Mouse (Mus musculus) forebrain, embryonic 13.5 days (tissue): ENCODE measurements around the gene Gm20716. TPM values are rescaled to one million over a fixed set of nuclear protein-coding genes. Genes with fewer than 3 reads are reported as not detected.

Experiments used
- ATAC-seq: fragments of 200-750 bp; cut with Nextera tagmentation; 2 replicates; pipeline ENCODE4 v1.8.0; 2017
- H3K27ac ChIP-seq: fragments of 300-500 bp; sonication (generic); 2 replicates; pipeline ENCODE4 v1.5.1; 2015; ENCODE audit warnings: inconsistent platforms, mild to moderate bottlenecking, moderate library complexity
- H3K27me3 ChIP-seq: fragments of 300-500 bp; sonication (generic); 2 replicates; pipeline ENCODE4 v1.6.1; 2015; ENCODE audit warnings: mild to moderate bottlenecking, inconsistent platforms
- H3K36me3 ChIP-seq: fragments of 300-500 bp; sonication (generic); 2 replicates; pipeline ENCODE4 v1.6.1; 2015; ENCODE audit warnings: mild to moderate bottlenecking, inconsistent platforms; ENCODE audit not compliant: poor library complexity, severe bottlenecking
- H3K4me1 ChIP-seq: fragments of 300-500 bp; sonication (generic); 2 replicates; pipeline ENCODE4 v1.6.1; 2015; ENCODE audit warnings: inconsistent platforms
- H3K4me2 ChIP-seq: fragments of 300-500 bp; sonication (generic); 2 replicates; pipeline ENCODE4 v1.6.1; 2015; ENCODE audit warnings: inconsistent platforms, mild to moderate bottlenecking, moderate library complexity
- H3K4me3 ChIP-seq: fragments of 300-500 bp; sonication (generic); 2 replicates; pipeline ENCODE4 v1.5.1; 2015; ENCODE audit warnings: mild to moderate bottlenecking, inconsistent platforms
- H3K9ac ChIP-seq: fragments of 300-500 bp; sonication (generic); 2 replicates; pipeline ENCODE4 v1.6.1; 2015; ENCODE audit warnings: mild to moderate bottlenecking, inconsistent platforms
- H3K9me3 ChIP-seq: fragments of 300-500 bp; sonication (generic); replicated peaks from 2 replicates; pipeline ENCODE4 v1.6.1; 2016; ENCODE audit warnings: inconsistent platforms
- WGBS: fragments of 180-500 bp; shearing (Covaris S2); methylation state at CpG from one replicate; pipeline ENCODE4 v1.1.7; 2015; 5-methylcytosine and 5-hydroxymethylcytosine counted together
- polyA plus RNA-seq: library from polyadenylated mRNA; unstranded; fragments of >200 nt; fragmentation: Nextera tagmentation; extraction: Ambion mirVana; gene quantifications from 2 replicates; pipeline ENCODE4 v1.2.1, GENCODE M21; 2015

Gene Gm20716
- 26.9 and 32.7 TPM in 2 replicates for polyA plus RNA-seq

DNA sequence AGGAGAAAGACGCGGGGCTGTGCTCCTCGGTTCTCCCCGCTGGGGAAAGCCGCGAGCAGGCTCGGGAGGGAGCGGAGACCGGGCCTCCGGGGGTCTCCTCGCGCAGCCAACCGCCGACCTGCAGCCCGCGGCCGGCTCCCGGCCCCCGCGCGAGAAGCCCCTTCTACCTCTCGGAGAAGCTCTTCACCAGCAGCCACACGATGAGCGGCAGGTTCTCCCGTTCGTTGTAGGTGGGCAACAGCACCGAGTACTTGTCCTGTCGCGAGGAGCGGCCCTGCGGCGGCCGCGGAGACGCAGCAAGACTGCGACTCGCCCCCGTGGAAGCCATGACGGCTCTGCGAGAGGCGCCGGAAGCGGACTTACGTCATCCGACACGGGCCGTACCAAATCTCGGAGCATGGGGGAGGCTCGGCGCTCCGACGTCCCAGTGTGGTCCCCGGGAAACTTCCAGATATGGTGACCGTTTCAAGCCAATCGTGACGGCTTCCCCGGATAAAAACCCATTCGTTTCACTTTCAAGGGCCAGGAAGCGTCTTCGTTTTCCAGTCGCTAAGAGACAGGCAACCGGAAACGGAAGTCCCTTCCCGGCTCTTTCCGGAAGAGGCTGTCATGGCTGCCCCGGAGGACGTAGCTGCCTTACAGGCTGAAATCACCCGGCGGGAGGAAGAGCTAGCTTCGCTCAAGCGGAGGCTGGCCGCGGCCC lies at the start of gene Gm20716, which contains the start of the genes Dpm1 and Mocs3:
TSS of gene Gm20716 (minus strand) at position 339 of the 703 bp plus-strand sequence.
TSS of gene Dpm1 (minus strand) at position 566 of the 703 bp plus-strand sequence.
TSS of gene Mocs3 (plus strand) at position 597 of the 703 bp plus-strand sequence.
- ATAC-seq = peak; percentile 91
- WGBS = under 1% methylated on average over 73 of the region's 73 CpGs
- H3K27ac ChIP-seq = peak within 1 kb of the TSS; percentile 90

DNA sequence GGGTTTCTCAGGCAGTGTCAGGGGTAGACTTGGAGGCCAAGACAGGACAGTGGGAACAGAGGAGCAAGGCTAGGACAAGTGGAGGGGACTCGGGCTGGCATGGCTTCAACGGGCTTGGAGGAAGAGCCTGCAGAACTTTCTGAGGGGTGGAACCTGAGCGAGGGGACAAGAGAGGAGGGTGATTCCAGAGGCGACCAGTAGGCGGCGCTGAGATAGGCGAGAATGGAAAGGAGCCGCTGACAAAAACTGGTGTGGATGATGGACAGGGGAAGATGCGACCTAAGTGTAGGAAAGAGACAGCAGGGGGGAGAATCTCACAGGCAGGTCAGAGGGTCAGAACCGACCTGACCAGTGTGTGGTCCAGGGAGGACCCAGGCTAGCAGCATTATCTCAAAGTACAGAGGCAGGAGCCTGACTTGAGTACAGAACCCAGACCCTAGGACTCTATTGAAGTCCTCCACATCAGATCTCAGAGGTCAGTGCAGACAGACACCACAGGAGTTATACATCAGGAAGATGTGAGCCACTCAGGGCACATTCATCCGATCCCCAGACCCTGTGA lies 44.3 kb upstream of the Gm20716 start:
- Histone ChIP-seq H3K27ac (no peak overlapping the region), H3K9ac (no peak overlapping the region), H3K4me1 (peaks cover 15% of the 10 kb centered on the region), H3K4me3 (no peak overlapping the region), H3K36me3 (no peaks in the 10 kb centered on the region), H3K9me3 (no peaks in the 10 kb centered on the region), H3K4me2 (no peak overlapping the region), H3K27me3 (peaks cover 36% of the 10 kb centered on the region)
- 15% methylated on average over 11 of the region's 11 CpGs for WGBS
- ATAC-seq = no peak

More for the DNA sequence above, at the start of gene Gm20716, which contains the start of the genes Dpm1 and Mocs3:
- Histone ChIP-seq H3K9me3 (no peaks in the 10 kb centered on the region), H3K27me3 (no peaks in the 10 kb centered on the region), H3K9ac (peak within 1 kb of the TSS; percentile 86), H3K4me1 (peaks cover 37% of the 10 kb centered on the region), H3K36me3 (peaks cover 36% of the 10 kb centered on the region), H3K4me2 (peak within 1 kb of the TSS; percentile 100), H3K4me3 (peak within 1 kb of the TSS; percentile 94)

DNA sequence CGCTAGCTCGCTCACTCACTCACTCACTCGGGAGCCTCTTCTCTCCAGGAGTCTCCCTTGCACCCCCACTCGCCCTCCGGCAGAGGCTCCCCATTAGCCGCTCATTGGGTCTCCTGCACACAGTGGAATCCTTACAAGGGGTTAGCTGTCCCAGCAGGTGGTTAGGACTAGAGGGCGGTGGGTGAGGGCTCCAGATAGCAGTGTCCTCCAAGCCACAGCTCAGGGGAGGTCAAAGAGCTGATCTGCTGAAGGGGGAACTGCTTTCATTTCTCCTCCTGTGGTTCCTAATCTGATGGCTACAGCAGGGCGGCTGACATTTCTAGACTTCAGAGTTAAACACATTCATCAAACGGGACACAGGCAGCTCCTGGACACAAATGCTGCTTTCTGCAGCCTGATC lies 43.2 kb upstream of the Gm20716 start:
- Histone ChIP-seq H3K4me1 (peaks cover 15% of the 10 kb centered on the region), H3K4me2 (no peak overlapping the region), H3K27me3 (peaks cover 27% of the 10 kb centered on the region), H3K9ac (no peak overlapping the region), H3K36me3 (0 out of 2 replicates have a peak, but pooled peaks cover 3% of the 10 kb centered on the region), H3K9me3 (no peaks in the 10 kb centered on the region), H3K4me3 (no peak overlapping the region), H3K27ac (no peak overlapping the region)
- ATAC-seq = no peak
- 47% methylated on average over 9 of the region's 9 CpGs for WGBS

DNA sequence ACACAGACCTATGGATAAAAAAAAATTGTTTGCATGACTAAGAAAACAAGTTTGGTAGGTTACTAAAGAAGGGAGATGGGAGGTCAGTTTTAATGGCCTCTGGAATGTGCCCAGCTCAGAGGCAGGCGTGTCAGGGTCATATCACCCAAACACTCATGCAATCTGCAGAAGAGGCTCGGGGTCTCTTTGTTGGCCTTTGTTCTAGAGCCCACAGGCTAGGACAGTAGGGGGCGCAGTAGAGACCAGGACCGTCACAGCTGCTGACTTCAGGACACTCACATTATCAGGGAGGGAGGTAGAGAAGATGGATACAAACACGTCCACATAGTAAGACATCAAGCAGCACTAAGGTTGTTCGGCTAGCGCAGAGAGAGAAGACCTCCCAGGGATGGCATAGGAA lies 37.9 kb upstream of the Gm20716 start:
- Histone ChIP-seq H3K9ac (no peak overlapping the region), H3K4me1 (no peaks in the 10 kb centered on the region), H3K4me2 (no peak overlapping the region), H3K9me3 (no peaks in the 10 kb centered on the region), H3K36me3 (0 out of 2 replicates have a peak, but pooled peaks cover 3% of the 10 kb centered on the region), H3K27ac (no peak overlapping the region), H3K27me3 (no peaks in the 10 kb centered on the region), H3K4me3 (no peak overlapping the region)
- WGBS = 49% methylated on average over 7 of the region's 7 CpGs
- ATAC-seq = no peak

DNA sequence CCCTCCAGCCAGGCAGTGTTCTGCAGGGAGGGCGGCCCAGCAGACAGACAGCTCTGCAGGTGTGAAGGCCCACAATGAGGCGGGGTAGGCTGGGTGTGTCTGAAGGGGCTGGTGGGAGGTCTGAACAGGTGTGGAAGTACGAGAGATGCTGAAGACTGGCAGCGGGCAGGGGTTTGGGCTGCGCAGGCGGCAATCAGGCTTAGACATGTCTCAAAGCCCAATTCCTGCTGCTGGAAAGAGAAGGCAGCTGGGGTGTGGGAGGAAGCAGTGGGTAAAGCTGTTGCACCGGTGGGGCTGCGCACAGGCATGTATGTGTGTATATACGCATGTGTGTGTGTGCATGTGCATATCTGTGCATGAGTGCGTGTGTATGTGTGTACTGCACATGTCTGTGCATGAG lies 30.7 kb upstream of the Gm20716 start:
- no peak overlapping the region for H3K4me3 ChIP-seq
- no peaks in the 10 kb centered on the region for H3K4me1 ChIP-seq
- H3K27ac ChIP-seq = no peak overlapping the region
- no peak for ATAC-seq
- H3K27me3 ChIP-seq = no peaks in the 10 kb centered on the region
- no peak overlapping the region for H3K4me2 ChIP-seq
- no peak overlapping the region for H3K9ac ChIP-seq
- 88% methylated on average over 10 of the region's 10 CpGs for WGBS
- peaks cover 3% of the 10 kb centered on the region; the same call in 1 of the 2 replicates for H3K36me3 ChIP-seq
- H3K9me3 ChIP-seq = no peaks in the 10 kb centered on the region

DNA sequence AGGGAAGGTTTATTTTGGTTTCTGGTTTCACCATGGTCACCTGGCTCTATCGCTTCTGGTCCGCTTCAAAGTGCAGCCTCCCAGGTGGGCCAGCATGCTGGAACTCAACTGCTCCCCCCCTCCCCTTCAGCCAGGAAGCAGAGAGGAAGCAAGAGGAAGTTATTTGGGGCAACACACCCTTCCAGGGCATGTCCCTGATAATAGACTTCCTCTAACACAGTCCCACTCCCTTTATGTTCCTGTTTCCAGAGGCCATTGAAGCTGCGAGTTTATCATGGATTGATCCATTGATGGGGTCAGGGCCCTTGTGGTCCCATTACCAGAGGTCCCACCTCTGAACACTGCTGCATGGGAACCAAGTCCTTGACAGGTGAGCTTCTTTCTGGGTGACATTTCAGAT lies 30.0 kb upstream of the Gm20716 start:
- H3K9me3 ChIP-seq = no peaks in the 10 kb centered on the region
- H3K27me3 ChIP-seq = no peaks in the 10 kb centered on the region
- no peak overlapping the region for H3K4me2 ChIP-seq
- no peak overlapping the region for H3K9ac ChIP-seq
- peaks cover 3% of the 10 kb centered on the region; the same call in 1 of the 2 replicates for H3K36me3 ChIP-seq
- H3K4me1 ChIP-seq = no peaks in the 10 kb centered on the region
- WGBS = 90% methylated on average over 3 of the region's 3 CpGs
- no peak for ATAC-seq
- no peak overlapping the region for H3K4me3 ChIP-seq
- no peak overlapping the region for H3K27ac ChIP-seq

DNA sequence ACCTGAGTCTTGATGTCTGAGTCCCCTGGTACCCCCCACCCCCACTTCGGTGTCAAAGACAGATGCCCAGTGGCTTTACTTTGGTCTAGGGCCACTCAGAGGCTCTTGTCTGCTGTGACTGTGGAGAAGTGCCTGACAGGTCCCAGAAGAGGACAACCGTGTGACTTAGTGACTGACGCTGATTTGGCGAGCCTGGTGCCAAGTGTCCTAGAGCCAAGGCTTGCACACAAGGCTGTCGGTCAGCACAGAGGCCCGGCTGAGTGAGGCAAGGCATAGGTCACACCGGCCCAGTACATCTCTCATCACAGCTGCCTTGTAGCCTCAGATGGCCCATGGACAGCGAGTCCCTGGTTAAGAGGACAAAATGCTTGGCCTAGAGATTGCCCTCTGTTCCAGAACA lies 28.9 kb upstream of the Gm20716 start:
- WGBS = 92% methylated on average over 8 of the region's 8 CpGs
- Histone ChIP-seq H3K4me1 (0 out of 2 replicates have a peak, but pooled peaks cover 7% of the 10 kb centered on the region), H3K27me3 (no peaks in the 10 kb centered on the region), H3K4me3 (no peak overlapping the region), H3K9ac (no peak overlapping the region), H3K9me3 (no peaks in the 10 kb centered on the region), H3K4me2 (no peak overlapping the region), H3K36me3 (peaks cover 3% of the 10 kb centered on the region; the same call in 1 of the 2 replicates), H3K27ac (no peak overlapping the region)
- ATAC-seq = no peak

DNA sequence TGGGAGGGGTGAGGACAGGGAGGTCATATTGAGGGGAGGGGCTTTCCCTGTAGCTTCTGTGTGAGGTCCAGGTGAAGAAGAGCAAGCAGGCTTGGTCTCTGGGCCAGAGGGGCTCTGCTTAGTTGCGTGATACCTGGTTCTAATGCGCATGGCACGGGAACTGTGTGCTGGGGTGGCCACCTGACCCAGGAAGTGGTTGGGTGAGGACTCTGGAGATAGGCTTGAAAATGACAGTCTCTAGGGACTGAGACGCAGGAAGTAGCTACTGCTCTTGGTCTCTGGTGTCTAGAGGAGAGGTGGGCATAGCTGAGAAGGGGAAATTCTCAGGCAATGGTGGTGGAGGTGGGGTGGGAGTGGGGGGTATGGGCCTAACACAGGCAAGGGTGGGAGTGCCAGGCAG lies 27.0 kb upstream of the Gm20716 start:
- Histone ChIP-seq H3K4me2 (no peak overlapping the region), H3K36me3 (peaks cover 3% of the 10 kb centered on the region; the same call in 1 of the 2 replicates), H3K4me3 (no peak overlapping the region), H3K9ac (no peak overlapping the region), H3K9me3 (no peaks in the 10 kb centered on the region), H3K27ac (no peak overlapping the region), H3K4me1 (peaks cover 15% of the 10 kb centered on the region), H3K27me3 (no peaks in the 10 kb centered on the region)
- WGBS = 93% methylated on average over 4 of the region's 4 CpGs
- no peak for ATAC-seq

DNA sequence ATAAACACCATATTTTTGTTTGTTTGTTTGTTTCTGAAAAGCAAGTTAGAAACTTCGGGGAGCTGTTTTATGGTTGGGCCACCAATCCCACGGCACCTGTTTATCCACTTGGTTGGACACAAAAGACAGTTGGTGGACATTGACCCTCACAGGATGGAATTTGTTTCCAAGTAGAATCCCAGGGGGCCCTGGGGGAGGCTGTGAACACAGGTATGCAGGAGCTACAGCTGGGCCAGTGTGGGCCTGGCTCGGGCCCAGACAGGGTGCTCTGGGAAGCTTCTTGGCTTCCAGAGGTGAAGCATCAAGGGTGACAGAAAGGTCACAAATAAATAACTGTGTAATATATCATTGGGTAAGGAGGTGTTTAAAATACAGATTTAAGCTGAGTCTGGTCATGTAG lies 26.3 kb upstream of the Gm20716 start:
- no peak for ATAC-seq

DNA sequence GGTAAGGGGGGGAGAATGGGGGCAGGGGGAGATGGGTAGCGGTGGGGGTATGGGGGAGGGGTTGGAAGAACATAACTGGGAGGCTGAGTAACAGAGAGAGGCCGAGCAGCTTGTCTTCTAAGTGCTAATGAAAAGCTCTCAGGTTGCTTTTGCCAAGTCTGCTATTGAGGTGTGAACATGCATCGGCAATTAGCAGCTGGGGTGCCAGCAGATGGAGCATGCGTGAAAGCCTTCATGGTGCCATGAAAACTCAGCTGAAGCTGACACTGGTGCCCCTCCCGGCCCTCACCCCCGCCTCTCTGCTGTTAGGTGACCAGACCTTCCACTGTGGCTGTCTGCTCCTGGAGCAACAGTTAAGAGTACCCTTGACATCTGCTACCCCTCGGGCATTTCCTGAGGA lies 23.7 kb upstream of the Gm20716 start:
- ATAC-seq = peak; percentile 80
- H3K27ac ChIP-seq = peak overlapping the region; percentile 75
- 55% methylated on average over 7 of the region's 7 CpGs for WGBS

More for the DNA sequence above, 26.3 kb upstream of the Gm20716 start:
- Histone ChIP-seq H3K9ac (no peak overlapping the region), H3K27ac (no peak overlapping the region), H3K36me3 (no peaks in the 10 kb centered on the region), H3K9me3 (no peaks in the 10 kb centered on the region), H3K4me1 (peaks cover 15% of the 10 kb centered on the region), H3K4me3 (no peak overlapping the region), H3K4me2 (no peak overlapping the region), H3K27me3 (no peaks in the 10 kb centered on the region)
- 81% methylated on average over 3 of the region's 3 CpGs for WGBS

DNA sequence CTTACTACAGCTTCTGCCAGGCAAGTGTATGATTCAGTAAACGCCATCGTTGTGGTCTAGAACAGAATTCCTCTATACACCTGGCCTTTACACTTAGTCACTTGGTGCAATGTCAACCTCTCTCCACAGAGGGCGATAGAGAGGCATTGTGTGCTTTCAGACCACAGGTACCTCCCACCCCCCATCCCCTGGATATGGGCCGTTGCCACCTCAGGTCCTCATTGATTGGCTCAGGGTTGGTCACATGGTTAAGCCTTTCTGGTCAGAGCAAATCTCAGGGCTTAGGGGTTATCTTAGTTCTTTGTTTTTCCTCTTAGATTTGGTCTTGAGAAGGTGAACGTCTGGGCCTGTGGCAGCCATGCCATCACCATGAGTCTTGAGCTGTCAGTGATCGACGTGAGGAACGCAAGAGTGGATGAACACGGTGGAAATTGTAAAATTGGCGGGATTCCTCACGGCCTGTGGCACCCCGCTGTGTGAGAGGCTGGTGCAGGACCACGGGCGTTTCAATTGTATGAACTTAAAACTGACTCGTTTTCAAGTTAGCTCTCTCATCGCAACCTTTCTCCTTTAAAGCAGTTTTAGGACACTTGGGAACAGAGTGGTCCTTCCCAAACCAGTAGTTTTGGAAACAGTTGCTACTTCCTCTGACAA lies 22.6 kb upstream of the Gm20716 start:
- no peaks in the 10 kb centered on the region for H3K36me3 ChIP-seq
- ATAC-seq = no peak

More for the DNA sequence above, 23.7 kb upstream of the Gm20716 start:
- H3K9ac ChIP-seq = no peak overlapping the region
- no peaks in the 10 kb centered on the region for H3K36me3 ChIP-seq
- no peaks in the 10 kb centered on the region for H3K27me3 ChIP-seq
- no peak overlapping the region for H3K4me2 ChIP-seq
- peaks cover 15% of the 10 kb centered on the region for H3K4me1 ChIP-seq
- no peak overlapping the region for H3K4me3 ChIP-seq
- H3K9me3 ChIP-seq = no peaks in the 10 kb centered on the region

DNA sequence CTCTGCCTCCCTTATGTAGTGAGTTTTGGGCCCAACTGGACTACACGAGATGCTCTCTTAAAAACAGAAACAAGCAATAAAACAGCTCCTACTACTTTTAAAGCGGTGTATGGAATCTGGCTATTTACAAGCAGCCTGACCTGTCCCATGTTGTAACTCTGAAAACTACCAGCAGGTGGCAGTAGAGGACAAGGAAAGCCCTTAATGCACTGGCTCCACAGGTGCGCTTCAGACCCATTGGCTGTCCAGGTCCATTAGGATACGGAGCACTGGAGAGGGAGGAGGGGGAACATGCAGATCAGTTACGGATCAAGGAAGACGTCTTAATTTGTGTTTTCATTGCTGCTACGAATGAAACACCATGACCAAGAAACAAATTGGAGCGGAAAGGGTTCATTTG lies 20.1 kb upstream of the Gm20716 start:
- H3K9me3 ChIP-seq = no peaks in the 10 kb centered on the region
- H3K27me3 ChIP-seq = no peaks in the 10 kb centered on the region
- no peak overlapping the region for H3K27ac ChIP-seq
- WGBS = 17% methylated on average over 8 of the region's 8 CpGs
- H3K4me3 ChIP-seq = no peak overlapping the region
- no peak overlapping the region for H3K4me2 ChIP-seq
- no peak overlapping the region for H3K9ac ChIP-seq
- H3K4me1 ChIP-seq = peaks cover 20% of the 10 kb centered on the region
- no peak for ATAC-seq
- H3K36me3 ChIP-seq = no peaks in the 10 kb centered on the region

More for the DNA sequence above, 22.6 kb upstream of the Gm20716 start:
- Histone ChIP-seq H3K4me1 (peaks cover 20% of the 10 kb centered on the region), H3K4me3 (no peak overlapping the region), H3K4me2 (peak overlapping the region; percentile 25), H3K9me3 (no peaks in the 10 kb centered on the region), H3K27ac (peak overlapping the region; percentile 10), H3K9ac (no peak overlapping the region), H3K27me3 (no peaks in the 10 kb centered on the region)
- 14% methylated on average over 16 of the region's 16 CpGs for WGBS
